Mouse (Mus musculus) liver, embryonic 13.5 days (tissue): ENCODE results near the gene Ugcg. TPM values are rescaled to one million over a fixed set of nuclear protein-coding genes. Genes with fewer than 3 reads are reported as not detected.

Experiments used
- ATAC-seq: fragments of 200-750 bp; cut with Nextera tagmentation; 2 replicates; pipeline ENCODE4 v1.8.0; 2017; ENCODE audit warnings: low read depth, mild to moderate bottlenecking, moderate number of reproducible peaks, moderate library complexity
- DNase-seq: peaks from one replicate; pipeline ENCODE4 v3.0.0; 2022
- H3K27ac ChIP-seq: fragments of 300-500 bp; sonication (generic); 2 replicates; pipeline ENCODE4 v1.5.1; 2015; ENCODE audit warnings: moderate library complexity, mild to moderate bottlenecking, inconsistent platforms
- H3K27me3 ChIP-seq: fragments of 300-500 bp; sonication (generic); 2 replicates; pipeline ENCODE4 v1.6.1; 2015; ENCODE audit warnings: mild to moderate bottlenecking, inconsistent platforms
- H3K36me3 ChIP-seq: fragments of 300-500 bp; sonication (generic); 2 replicates; pipeline ENCODE4 v1.6.1; 2015; ENCODE audit warnings: mild to moderate bottlenecking, inconsistent platforms
- H3K4me1 ChIP-seq: fragments of 300-500 bp; sonication (generic); replicated peaks from 2 replicates; pipeline ENCODE4 v1.6.1; 2015; ENCODE audit warnings: inconsistent platforms
- H3K4me2 ChIP-seq: fragments of 300-500 bp; sonication (generic); 2 replicates; pipeline ENCODE4 v1.6.1; 2015; ENCODE audit warnings: inconsistent platforms, mild to moderate bottlenecking, moderate library complexity
- H3K4me3 ChIP-seq: fragments of 300-500 bp; sonication (generic); replicated peaks from 2 replicates; pipeline ENCODE4 v1.5.1; 2015; ENCODE audit warnings: mild to moderate bottlenecking, inconsistent platforms
- H3K9ac ChIP-seq: fragments of 300-500 bp; sonication (generic); 2 replicates; pipeline ENCODE4 v1.6.1; 2015; ENCODE audit warnings: mild to moderate bottlenecking, inconsistent platforms
- H3K9me3 ChIP-seq: fragments of 300-500 bp; sonication (generic); replicated peaks from 2 replicates; pipeline ENCODE4 v1.6.1; 2016; ENCODE audit warnings: inconsistent platforms
- WGBS: fragments of 180-500 bp; shearing (Covaris S2); methylation state at CpG from one replicate; pipeline ENCODE4 v1.1.7; 2015; ENCODE audit not compliant: insufficient replicate concordance; 5-methylcytosine and 5-hydroxymethylcytosine counted together
- polyA plus RNA-seq: library from polyadenylated mRNA; unstranded; fragments of >200 nt; fragmentation: Nextera tagmentation; extraction: Ambion mirVana; gene quantifications from 2 replicates; pipeline ENCODE4 v1.2.1, GENCODE M21; 2015

Gene Ugcg
- polyA plus RNA-seq, 1 experiment from 2014 or later, result 10.5 TPM

DNA sequence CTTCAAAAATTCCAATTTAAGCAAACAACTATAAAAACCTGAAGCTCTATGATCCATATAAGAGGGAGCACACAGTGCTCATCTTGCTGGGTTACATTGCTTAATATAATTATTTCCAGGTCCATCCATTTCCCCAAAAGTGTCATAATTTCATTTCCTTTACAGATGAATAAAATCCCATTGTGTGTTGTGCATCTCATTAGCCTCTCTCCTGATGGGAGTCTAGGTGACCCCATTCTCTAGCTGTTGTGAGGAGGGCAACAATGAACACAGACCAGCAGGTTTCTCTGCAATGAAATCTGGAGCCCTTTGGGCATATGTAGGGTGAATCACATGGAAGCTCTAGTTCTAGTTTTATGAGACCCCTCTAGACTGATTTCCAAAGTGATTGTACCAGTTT, 39.9 kb downstream of the Ugcg start:
- Histone ChIP-seq H3K36me3 (peaks cover 5% of the 10 kb centered on the region; the same call in 1 of the 2 replicates), H3K9me3 (no peaks in the 10 kb centered on the region), H3K4me2 (no peak overlapping the region), H3K27ac (no peak overlapping the region), H3K4me3 (no peak overlapping the region), H3K27me3 (no peaks in the 10 kb centered on the region), H3K9ac (no peak overlapping the region), H3K4me1 (peaks cover 24% of the 10 kb centered on the region)
- DNase-seq (no peak), ATAC-seq (no peak)

DNA sequence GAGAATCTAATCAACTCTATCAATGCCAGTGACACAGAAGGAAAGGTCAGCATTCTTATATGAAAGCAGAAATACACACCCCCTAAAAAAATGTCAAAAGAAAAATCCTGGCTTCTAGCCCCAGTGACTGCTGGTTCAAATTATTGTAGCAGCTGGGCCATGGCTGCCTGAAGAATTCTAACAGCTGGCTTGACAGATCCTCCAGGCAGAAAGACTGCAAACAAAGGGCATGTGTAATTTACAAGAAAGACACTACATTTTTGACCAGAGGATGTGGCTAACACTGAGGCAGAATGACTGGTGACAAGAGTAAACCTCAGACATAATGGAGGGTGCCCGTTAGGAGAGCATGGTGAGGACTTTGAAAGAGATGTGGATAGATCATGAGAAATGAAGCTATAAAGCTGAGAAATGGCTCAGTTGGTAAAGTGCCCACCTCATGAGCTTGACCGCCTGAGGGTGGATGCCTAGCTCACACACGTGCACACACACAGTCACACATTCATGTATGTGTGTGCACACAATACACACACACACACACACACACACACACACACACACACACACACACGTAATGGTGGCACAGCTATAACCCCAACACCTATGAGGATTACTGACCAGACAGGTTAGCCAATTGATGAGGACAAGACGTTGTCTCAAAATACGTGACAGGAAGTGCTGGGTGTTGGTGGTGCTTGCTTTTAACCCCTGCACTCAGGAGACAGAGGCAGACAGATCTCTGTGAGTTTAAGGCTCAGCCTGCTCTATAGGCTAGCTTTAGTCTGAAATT, 42.4 kb downstream of the Ugcg start:
- no peaks in the 10 kb centered on the region for H3K27me3 ChIP-seq
- no peaks in the 10 kb centered on the region for H3K36me3 ChIP-seq
- DNase-seq (no peak), ATAC-seq (no peak)
- H3K4me3 ChIP-seq, result no peak overlapping the region
- H3K4me2 ChIP-seq, result no peak overlapping the region
- no peak overlapping the region for H3K9ac ChIP-seq
- 75% methylated on average over 6 of the region's 6 CpGs for WGBS
- H3K9me3 ChIP-seq, result no peaks in the 10 kb centered on the region
- 0 out of 2 replicates have a peak overlapping the region, but pooled peaks have one; percentile 26 for H3K27ac ChIP-seq
- peaks cover 36% of the 10 kb centered on the region for H3K4me1 ChIP-seq

DNA sequence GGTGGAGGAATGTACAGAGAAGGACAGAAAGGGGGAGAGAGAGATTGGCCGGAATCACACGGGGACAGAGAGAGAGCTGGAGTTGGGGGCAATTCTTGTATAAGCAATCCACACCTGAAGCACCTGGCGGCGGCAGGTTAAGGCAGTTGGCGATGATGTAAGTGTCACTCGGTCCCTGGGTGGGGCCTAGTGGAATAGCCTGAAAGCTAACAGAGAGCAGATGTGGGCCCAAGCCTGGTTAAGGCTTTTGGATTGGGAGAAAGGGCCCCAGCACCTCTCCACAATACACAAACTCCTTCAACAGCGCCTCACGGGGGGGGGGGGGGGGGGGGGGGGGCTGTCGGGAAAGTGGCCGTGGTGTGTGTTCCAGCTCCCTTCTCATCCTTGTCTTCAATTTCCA, 45.0 kb downstream of the Ugcg start:
- ATAC-seq (peak; percentile 75), DNase-seq (no peak)
- H3K4me1 ChIP-seq, result peaks cover 48% of the 10 kb centered on the region
- peak overlapping the region; percentile 41; the same call in 1 of the 2 replicates for H3K9ac ChIP-seq
- 39% methylated on average over 8 of the region's 10 CpGs for WGBS
- H3K4me2 ChIP-seq, result peak overlapping the region; percentile 48
- H3K4me3 ChIP-seq, result 0 out of 2 replicates have a peak overlapping the region, but pooled peaks have one; percentile 15
- no peaks in the 10 kb centered on the region for H3K27me3 ChIP-seq
- H3K36me3 ChIP-seq, result no peaks in the 10 kb centered on the region
- no peaks in the 10 kb centered on the region for H3K9me3 ChIP-seq
- H3K27ac ChIP-seq, result peak overlapping the region; percentile 92

DNA sequence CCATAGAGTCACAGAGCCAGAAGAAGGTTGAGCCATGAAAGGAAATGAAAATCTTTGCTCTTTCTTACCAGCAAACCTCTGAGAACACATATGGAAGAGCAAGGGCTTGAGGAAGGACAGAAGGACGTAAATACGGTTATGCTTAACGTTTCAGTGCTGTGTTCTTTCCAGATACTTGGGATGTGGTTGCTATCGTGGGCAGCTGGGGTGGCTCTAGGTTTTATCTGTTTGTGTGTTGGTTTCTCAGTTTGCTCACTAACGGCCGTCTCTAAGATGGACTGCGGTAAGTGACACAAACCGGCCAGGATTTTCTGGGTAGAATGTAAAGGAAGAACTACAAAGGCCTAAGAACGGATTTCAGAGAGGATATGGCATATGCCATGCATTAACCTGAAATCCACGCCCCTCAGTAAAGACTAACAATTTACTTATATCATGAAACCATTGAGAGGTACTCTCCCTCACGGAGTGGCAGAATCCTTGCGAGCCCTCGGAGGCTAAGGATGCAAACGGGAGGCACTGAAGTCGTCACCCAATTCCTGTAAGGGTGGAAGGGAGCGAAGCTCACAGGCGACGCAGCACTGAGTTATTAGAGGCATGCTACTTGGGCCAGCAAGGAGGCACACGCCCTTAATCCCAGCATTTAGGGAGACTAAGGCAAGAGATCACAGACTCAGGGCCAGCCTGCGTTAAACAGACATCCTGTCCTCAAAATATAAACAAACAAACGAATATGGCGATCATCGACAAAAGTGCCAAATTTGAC, 45.6 kb downstream of the Ugcg start:
- H3K9me3 ChIP-seq, result no peaks in the 10 kb centered on the region
- no peaks in the 10 kb centered on the region for H3K36me3 ChIP-seq
- DNase-seq (peak; percentile 46), ATAC-seq (peak; percentile 87)
- no peak overlapping the region for H3K4me3 ChIP-seq
- H3K4me2 ChIP-seq, result peak overlapping the region; percentile 48
- H3K4me1 ChIP-seq, result peaks cover 54% of the 10 kb centered on the region
- WGBS, result 40% methylated on average over 23 of the region's 23 CpGs
- no peaks in the 10 kb centered on the region for H3K27me3 ChIP-seq
- H3K27ac ChIP-seq, result peak overlapping the region; percentile 92
- peak overlapping the region; percentile 53 for H3K9ac ChIP-seq

DNA sequence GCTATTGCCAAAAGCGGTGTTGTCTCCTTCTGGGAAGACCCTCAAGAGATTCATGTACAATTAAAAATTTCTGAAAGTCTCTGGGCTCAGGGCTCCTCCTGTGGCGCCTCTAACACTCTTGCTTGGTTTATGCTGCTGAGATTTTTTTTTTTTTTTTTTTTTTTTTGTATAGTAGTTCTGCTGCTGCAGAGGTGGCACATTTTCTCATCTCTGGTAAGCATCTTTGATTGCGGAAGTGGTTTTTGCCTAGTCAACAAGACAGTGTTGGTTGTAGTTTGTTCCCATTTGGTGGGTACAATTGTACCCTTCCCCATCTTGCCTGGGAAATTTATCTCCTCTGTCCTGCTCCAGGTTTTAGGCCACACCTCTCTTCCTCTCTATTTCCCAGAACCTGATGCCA, 47.3 kb downstream of the Ugcg start:
- H3K4me2 ChIP-seq, result no peak overlapping the region
- ATAC-seq (no peak), DNase-seq (no peak)
- 72% methylated on average over 3 of the region's 3 CpGs for WGBS
- no peaks in the 10 kb centered on the region for H3K36me3 ChIP-seq
- no peaks in the 10 kb centered on the region for H3K27me3 ChIP-seq
- H3K4me3 ChIP-seq, result no peak overlapping the region
- H3K27ac ChIP-seq, result no peak overlapping the region
- H3K9ac ChIP-seq, result no peak overlapping the region
- peaks cover 67% of the 10 kb centered on the region for H3K4me1 ChIP-seq
- no peaks in the 10 kb centered on the region for H3K9me3 ChIP-seq

DNA sequence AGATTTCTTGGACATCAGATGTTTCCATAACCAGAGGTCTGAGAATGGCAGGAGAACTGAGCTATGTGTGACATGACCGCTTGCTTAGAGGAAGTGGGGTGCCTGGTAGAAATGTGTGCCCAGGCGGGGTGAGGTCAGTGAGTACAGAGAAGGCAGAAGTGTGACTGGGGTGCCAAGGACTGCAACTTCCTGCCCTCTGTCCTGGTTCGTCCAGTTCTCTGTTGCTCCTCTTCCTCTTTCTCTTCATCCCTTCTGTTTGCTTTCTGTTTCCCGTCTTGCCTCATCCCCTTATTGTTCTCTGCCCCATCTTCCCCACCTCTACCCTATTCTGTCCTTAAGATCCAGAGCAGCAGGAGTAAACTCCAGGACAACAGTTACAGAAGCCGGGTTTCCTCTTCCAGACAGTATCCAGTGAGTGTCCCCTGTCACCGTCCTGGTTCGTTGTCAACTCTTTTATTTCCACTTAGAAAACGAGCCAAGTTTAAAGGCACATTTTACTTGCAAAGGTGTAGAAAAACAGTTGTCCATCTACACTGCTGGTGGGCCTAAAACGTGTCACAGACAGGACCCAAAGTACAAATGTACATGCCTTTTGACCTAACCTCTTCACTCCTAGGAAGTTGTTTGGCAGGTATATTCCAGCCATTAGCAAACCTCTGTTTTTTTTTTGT, 49.7 kb downstream of the Ugcg start:
- H3K9me3 ChIP-seq, result no peaks in the 10 kb centered on the region
- H3K36me3 ChIP-seq, result no peaks in the 10 kb centered on the region
- H3K4me2 ChIP-seq, result peak overlapping the region; percentile 7; the same call in 1 of the 2 replicates
- H3K4me1 ChIP-seq, result peaks cover 85% of the 10 kb centered on the region
- ATAC-seq (no peak), DNase-seq (no peak)
- WGBS, result 46% methylated on average over 9 of the region's 9 CpGs
- no peak overlapping the region for H3K4me3 ChIP-seq
- no peaks in the 10 kb centered on the region for H3K27me3 ChIP-seq
- no peak overlapping the region for H3K9ac ChIP-seq
- peak overlapping the region; percentile 26; the same call in 1 of the 2 replicates for H3K27ac ChIP-seq

DNA sequence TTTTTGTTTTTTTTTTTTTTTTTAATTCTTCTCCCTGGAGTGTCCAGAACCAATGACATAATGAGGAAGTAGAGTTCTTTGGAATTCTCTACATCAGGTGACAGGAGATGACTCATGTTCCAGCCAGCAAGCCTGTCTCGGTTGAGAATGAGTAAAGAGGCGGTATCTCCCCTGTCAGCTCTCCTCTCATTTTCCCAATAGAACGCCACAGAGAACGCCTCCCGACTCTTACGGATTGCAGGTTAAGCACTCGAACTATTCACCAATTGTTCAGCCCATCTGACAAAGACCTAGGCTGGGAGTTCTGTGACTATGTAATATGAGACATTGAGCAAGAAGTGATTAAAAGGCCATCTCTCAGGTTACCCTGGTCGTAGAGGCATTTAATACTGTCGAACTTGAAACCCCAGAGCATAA, 50.3 kb downstream of the Ugcg start:
- H3K36me3 ChIP-seq, result no peaks in the 10 kb centered on the region
- H3K27ac ChIP-seq, result no peak overlapping the region
- H3K4me1 ChIP-seq, result peaks cover 85% of the 10 kb centered on the region
- 41% methylated on average over 9 of the region's 9 CpGs for WGBS
- H3K4me3 ChIP-seq, result no peak overlapping the region
- no peaks in the 10 kb centered on the region for H3K9me3 ChIP-seq
- H3K9ac ChIP-seq, result no peak overlapping the region
- H3K4me2 ChIP-seq, result no peak overlapping the region
- H3K27me3 ChIP-seq, result no peaks in the 10 kb centered on the region
- no peak for DNase-seq
- no peak for ATAC-seq

DNA sequence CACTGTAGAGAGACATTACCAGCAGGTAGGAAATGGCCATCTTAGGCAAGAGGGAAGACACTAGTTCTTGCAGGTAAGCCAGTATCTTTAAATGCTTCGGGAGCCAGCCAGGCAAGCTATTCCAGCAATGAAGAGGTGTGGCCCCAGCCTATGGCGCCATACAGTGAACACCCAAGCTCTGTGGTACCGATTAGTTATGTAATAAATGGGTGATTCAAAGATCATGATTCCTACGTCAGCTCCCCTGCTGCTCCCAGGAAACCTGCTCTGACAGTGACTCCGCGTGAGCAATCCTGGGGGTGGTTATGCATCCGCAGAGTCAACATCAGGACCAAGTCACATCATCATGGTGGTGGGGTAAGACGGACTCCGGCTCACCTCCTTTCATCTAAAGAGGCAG, 51.1 kb downstream of the Ugcg start:
- 86% methylated on average over 9 of the region's 9 CpGs for WGBS
- Histone ChIP-seq H3K4me3 (no peak overlapping the region), H3K9ac (no peak overlapping the region), H3K27me3 (no peaks in the 10 kb centered on the region), H3K4me1 (peaks cover 85% of the 10 kb centered on the region), H3K9me3 (no peaks in the 10 kb centered on the region), H3K4me2 (no peak overlapping the region), H3K36me3 (no peaks in the 10 kb centered on the region), H3K27ac (no peak overlapping the region)
- DNase-seq (no peak), ATAC-seq (no peak)

DNA sequence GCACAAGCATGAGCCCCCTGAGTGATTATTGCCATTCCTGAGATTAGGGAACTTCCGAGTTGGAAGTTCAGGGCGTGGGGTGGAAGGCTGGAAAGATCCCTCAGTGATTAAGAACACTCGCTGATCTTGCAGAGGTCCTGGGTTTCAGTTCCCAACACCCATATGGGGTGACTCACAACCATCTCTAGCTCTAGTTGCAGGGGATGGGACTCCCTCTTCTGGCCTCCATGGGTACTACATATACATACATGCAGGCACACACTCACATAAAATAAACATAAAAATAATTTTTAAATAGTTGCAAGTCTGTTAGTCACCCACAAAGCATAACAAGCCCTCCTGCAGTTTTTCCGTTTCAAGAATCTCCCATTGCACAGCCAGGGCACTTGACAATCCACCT, 52.0 kb downstream of the Ugcg start:
- H3K27me3 ChIP-seq, result no peaks in the 10 kb centered on the region
- H3K4me1 ChIP-seq, result peaks cover 86% of the 10 kb centered on the region
- 85% methylated on average over 4 of the region's 4 CpGs for WGBS
- no peak overlapping the region for H3K9ac ChIP-seq
- no peak overlapping the region for H3K27ac ChIP-seq
- H3K9me3 ChIP-seq, result no peaks in the 10 kb centered on the region
- DNase-seq (no peak), ATAC-seq (no peak)
- no peak overlapping the region for H3K4me3 ChIP-seq
- H3K4me2 ChIP-seq, result no peak overlapping the region
- no peaks in the 10 kb centered on the region for H3K36me3 ChIP-seq

DNA sequence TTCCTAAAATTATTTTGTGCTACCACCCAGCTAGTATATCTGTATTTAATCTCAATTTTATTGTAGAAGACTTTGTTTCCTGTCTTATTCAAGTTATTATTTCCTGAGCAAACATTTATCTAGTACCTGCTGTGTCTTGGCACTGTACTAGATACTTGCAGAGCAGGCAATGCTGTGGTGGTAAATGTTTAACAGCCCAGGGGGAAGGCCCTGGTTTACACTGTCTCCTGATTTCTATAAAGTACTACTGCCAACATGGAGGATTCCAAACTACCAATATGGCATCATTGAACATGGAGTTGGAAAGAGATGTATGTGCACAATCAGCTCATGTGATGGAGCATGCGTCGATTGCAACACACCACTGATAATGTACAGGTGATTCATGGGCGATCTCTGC, 53.2 kb downstream of the Ugcg start:
- 92% methylated on average over 3 of the region's 3 CpGs for WGBS
- Histone ChIP-seq H3K4me2 (no peak overlapping the region), H3K9me3 (no peaks in the 10 kb centered on the region), H3K36me3 (no peaks in the 10 kb centered on the region), H3K27ac (no peak overlapping the region), H3K27me3 (no peaks in the 10 kb centered on the region), H3K4me1 (peaks cover 86% of the 10 kb centered on the region), H3K9ac (no peak overlapping the region), H3K4me3 (no peak overlapping the region)
- no peak for ATAC-seq
- no peak for DNase-seq

DNA sequence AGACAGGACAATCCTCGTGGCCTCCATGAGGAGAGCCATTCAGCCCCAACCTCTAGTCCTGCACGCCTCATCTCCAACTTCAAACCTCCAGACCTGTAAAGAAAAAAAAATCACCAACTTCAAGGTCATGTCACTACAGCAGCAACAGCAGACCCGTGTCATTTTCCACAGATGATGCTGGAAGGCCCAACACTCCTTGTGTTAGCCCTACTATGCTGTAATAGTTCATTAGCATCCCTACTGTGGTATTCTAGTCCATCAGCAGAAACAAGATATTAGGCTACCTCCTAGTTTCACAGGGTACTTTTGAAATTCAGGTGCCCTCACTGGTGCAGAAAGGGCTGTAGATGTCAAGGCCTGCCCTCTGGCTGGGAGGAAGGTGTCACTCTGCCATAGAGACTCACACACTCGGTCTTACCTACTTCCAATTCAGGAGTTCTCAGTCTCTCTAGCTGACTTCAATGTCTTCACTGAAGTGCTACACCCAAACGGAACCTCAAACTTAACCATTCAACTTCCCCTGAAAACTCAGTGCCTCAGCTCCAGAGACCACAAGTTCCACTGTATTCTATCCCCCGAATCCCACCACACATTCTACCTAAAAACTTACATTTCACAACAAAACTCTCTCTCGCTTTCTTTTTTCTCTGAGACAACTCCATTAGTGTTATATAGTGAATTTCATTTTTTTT, 54.9 kb downstream of the Ugcg start:
- H3K9ac ChIP-seq, result peak overlapping the region; percentile 37; the same call in 1 of the 2 replicates
- WGBS, result 47% methylated on average over 7 of the region's 7 CpGs
- peak overlapping the region; percentile 95 for H3K27ac ChIP-seq
- ATAC-seq (no peak), DNase-seq (no peak)
- no peaks in the 10 kb centered on the region for H3K27me3 ChIP-seq
- no peaks in the 10 kb centered on the region for H3K36me3 ChIP-seq
- no peaks in the 10 kb centered on the region for H3K9me3 ChIP-seq
- H3K4me2 ChIP-seq, result peak overlapping the region; percentile 52; the same call in 1 of the 2 replicates
- peaks cover 91% of the 10 kb centered on the region for H3K4me1 ChIP-seq
- no peak overlapping the region for H3K4me3 ChIP-seq
